In genomic region chr17:55320959-55321358, GRCm38 (mm10) we compare ENCODE assay signal across 23 mouse cellular contexts.
"Had no signal": no experiment of that assay in that cellular context is flagged by ENCODE, and none has a peak within 500 bp of the region (broad histone marks: within the 10 kb centered on the region; RNA-seq: fewer than 3 reads in every experiment).

No protein-coding gene starts in this region.

- H3K4me1 ChIP-seq: liver, embryonic 15.5 days; lung, embryonic 15.5 days; megakaryocyte, embryonic 14.5 days; midbrain, embryonic 10.5 days; midbrain, embryonic 12.5 days; neural tube, embryonic 13.5 days; neural tube, embryonic 15.5 days had no signal

- H3K27me3 ChIP-seq: liver, embryonic 15.5 days; lung, embryonic 15.5 days; megakaryocyte, embryonic 14.5 days; midbrain, embryonic 12.5 days; neural tube, embryonic 13.5 days; neural tube, embryonic 15.5 days had no signal

- H3K36me3 ChIP-seq: liver, embryonic 15.5 days; lung, embryonic 15.5 days; midbrain, embryonic 10.5 days; midbrain, embryonic 12.5 days; neural tube, embryonic 13.5 days; neural tube, embryonic 15.5 days had no signal

- DNase-seq: liver, postnatal 0 days; lung, adult 2 months; lung, postnatal 14 days; lung, postnatal 36 days; midbrain, embryonic 14.5 days; retina, postnatal 1 day; right cerebral cortex, adult 18-20 months; right cerebral cortex, postnatal 25 days; right cerebral cortex, postnatal 4 days; spleen, adult 18-20 months; thymus, adult 18-20 months; thymus, postnatal 14 days; thymus, postnatal 36 days had no signal

- H3K9me3 ChIP-seq: liver, embryonic 15.5 days; lung, embryonic 15.5 days; midbrain, embryonic 10.5 days; midbrain, embryonic 12.5 days; neural tube, embryonic 13.5 days; neural tube, embryonic 15.5 days had no signal

- ATAC-seq: liver, postnatal 0 days; lung, postnatal 0 days had no signal

- H3K9ac ChIP-seq: liver, embryonic 15.5 days; liver, postnatal 0 days; lung, embryonic 15.5 days; midbrain, embryonic 12.5 days; neural tube, embryonic 13.5 days; neural tube, embryonic 15.5 days had no signal

- H3K27ac ChIP-seq: liver, embryonic 15.5 days; lung, embryonic 15.5 days; macrophage; midbrain, embryonic 10.5 days; midbrain, embryonic 12.5 days; neural tube, embryonic 13.5 days; neural tube, embryonic 15.5 days had no signal

- H3K4me2 ChIP-seq: liver, embryonic 15.5 days; lung, embryonic 15.5 days; midbrain, embryonic 12.5 days; neural tube, embryonic 13.5 days; neural tube, embryonic 15.5 days had no signal

- H3K4me3 ChIP-seq: liver, embryonic 15.5 days; lung, embryonic 15.5 days; megakaryocyte, embryonic 14.5 days; midbrain, embryonic 10.5 days; midbrain, embryonic 12.5 days; myocyte; neural tube, embryonic 13.5 days; neural tube, embryonic 15.5 days had no signal
